Mouse (Mus musculus) left cerebral cortex, postnatal 36 days (tissue): Measurements from ENCODE around the gene Skiv2l. TPM values are rescaled to one million over a fixed set of nuclear protein-coding genes. Genes with fewer than 3 reads are reported as not detected.
A peak's percentile ranks its signal among the peaks of the same experiment; 100 is the strongest.
"Not testable (repeated sequence)": the region's sequence is repeated elsewhere in the genome, so short reads cannot be mapped to it uniquely, and the experiment has no call there.

ENCODE experiments used
- DNase-seq, 2 experiments: peaks; one replicate each; pipeline ENCODE4 v3.0.0; 2021 to 2022; ENCODE audit warnings: low spot score in 2 of 2, mixed read lengths in 1 of 2
- intact Hi-C: fragments of 180-260 bp; cut with DNase I; formaldehyde crosslinking; loops from one replicate; pipeline ENCODE4 v1.15.1; 2025
- microRNA-seq: library from miRNA; unstranded; fragments of <30 nt; microRNA quantifications from one replicate; pipeline ENCODE4 v1.2.0, GENCODE M21; 2022
- total RNA-seq, 2 experiments: library from RNA; stranded (reverse); gene quantifications; 2 replicates each; pipeline ENCODE4 v1.2.3; 2021

The Skiv2l gene
- total RNA-seq, 2 experiments from 2014 or later: 58.5 to 72.2 TPM

DNA sequence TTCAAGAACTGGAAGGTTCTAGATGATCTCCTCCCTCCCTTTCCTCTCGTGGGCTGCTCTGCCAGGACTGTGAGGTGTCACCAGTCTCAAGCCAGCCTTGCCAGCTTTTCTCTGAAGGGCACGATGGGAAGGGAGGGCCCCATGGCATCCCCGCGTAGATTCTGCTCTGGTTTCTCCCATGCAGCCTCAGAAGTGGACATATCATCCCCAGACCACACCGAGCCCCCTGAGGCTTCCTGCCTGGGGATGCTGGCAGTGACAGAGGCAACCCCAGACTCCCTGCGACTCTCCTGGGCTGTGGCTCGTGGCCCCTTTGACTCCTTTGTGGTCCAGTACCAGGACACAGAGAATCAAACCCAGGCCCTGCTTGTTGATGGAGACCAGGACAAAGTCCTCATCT, 51.9 kb downstream of the Skiv2l start:
- intact Hi-C loops, DNase-seq: not testable (repeated sequence)

- intact Hi-C loops, DNase-seq: not testable (repeated sequence)
Measured at GRCm38 (mm10) chr17:34797211-34797995, 52.6 kb downstream of the Skiv2l start.

DNA sequence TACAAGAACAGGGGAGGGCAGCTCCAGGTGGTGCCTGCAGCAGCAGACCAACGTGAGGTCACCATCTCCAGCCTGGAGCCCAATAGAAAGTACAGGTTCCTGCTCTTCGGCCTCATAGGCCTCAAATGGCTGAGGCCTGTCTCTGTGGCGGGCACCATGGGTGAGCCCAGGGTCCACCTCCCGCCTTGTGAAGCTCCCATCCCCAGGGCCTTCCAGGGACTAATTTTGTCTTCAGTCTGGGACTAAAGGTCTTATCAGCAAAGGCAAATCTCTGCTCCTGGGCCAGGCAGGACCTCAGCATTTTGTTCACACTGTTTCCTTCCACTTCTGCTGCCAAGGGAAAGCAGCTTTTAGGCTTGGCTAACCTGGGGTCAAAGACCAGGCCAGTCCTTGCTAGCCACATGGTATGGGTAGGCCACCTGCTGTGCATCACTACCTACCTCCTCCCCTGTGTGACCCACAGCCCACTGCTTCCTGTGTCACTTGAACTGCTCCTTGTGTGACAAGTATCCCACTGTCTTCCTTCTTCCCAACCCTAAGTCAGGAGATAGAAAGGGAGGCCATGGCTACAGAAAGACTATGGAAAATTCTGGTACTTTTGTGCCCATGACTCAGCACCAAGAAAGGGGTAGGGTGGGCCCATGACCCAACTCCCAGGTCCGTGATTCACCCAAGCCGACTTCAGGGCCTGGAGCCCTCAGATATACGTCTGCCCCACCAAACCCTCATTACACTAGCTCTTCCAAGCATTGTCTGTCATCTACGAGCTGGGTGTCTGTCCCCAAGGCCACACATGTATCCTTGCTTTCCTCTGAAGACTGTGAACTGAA, 53.5 kb downstream of the Skiv2l start:
- intact Hi-C loops: no loop called here
- DNase-seq: no peak

- intact Hi-C loops: no loop called here
- DNase-seq: no peak
Measured at GRCm38 (mm10) chr17:34795633-34796032, 54.4 kb downstream of the Skiv2l start.

GRCm38 (mm10) chr17:34795016-34795415, 55.0 kb downstream of the Skiv2l start:
- DNase-seq: no peak
- intact Hi-C loops: no loop called here

Small RNA genes lying within 50 kb of the gene (microRNA-seq; reads per million reads assigned to microRNA genes)
- gene Mir6970 (1.0 reads per million), gene Mir6971 (4.6 reads per million, percentile 14 among the genes with 10 or more reads in this experiment), gene Mir6972 (not detected)

Other genes with a start within 250 kb of the Skiv2l start
- gene Rnf5, start 246.5 kb downstream of the Skiv2l start, total RNA-seq: 10 to 100 TPM; 66.9 to 72.0 TPM
- gene Agpat1, start 245.9 kb downstream of the Skiv2l start, total RNA-seq: 100 to 1,000 TPM; 161 to 177 TPM
- 1 to 10 TPM; 2.7 to 3.3 TPM for gene Egfl8, start 234.2 kb downstream of the Skiv2l start, total RNA-seq
- gene Ppt2, start 221.7 kb downstream of the Skiv2l start, total RNA-seq: 10 to 100 TPM; 37.2 to 47.1 TPM
- 100 to 1,000 TPM; 148 to 168 TPM for gene Prrt1, start 220.7 kb downstream of the Skiv2l start, total RNA-seq
- gene Fkbpl, start 205.4 kb downstream of the Skiv2l start, total RNA-seq: 10 to 100 TPM; 12.3 to 14.1 TPM
- 10 to 100 TPM; 63.9 to 66.4 TPM for gene Atf6b, start 203.1 kb downstream of the Skiv2l start, total RNA-seq
- 1 to 10 TPM; 1.5 to 2.0 TPM for gene Tnxb, start 179.7 kb downstream of the Skiv2l start, total RNA-seq
- gene C4b, start 106.3 kb downstream of the Skiv2l start, total RNA-seq: 10 to 100 TPM in 1 of 2 experiments, 1 to 10 TPM in 1; 8.3 to 11.4 TPM
- not detected for gene Cyp21a1, start 45.6 kb downstream of the Skiv2l start, total RNA-seq
- gene Stk19, start 13.3 kb downstream of the Skiv2l start, total RNA-seq: 10 to 100 TPM; 50.2 to 58.6 TPM
- gene Dxo, start 13.2 kb downstream of the Skiv2l start, total RNA-seq: 10 to 100 TPM; 39.4 to 45.4 TPM
- gene Nelfe, start 181 bp upstream of the Skiv2l start, total RNA-seq: 10 to 100 TPM; 35.5 to 36.6 TPM
- gene Cfb, start 12.3 kb upstream of the Skiv2l start, total RNA-seq: under 1 TPM in 1 of 2 experiments, not detected in 1; 0.63 TPM
- 1 to 10 TPM; 6.5 to 8.6 TPM for gene Zbtb12, start 29.3 kb upstream of the Skiv2l start, total RNA-seq
- gene Gm20547, start 31.8 kb upstream of the Skiv2l start, total RNA-seq: not detected
- 1 to 10 TPM; 2.4 to 2.5 TPM for gene C2, start 48.1 kb upstream of the Skiv2l start, total RNA-seq
- 100 to 1,000 TPM; 162 to 194 TPM for gene Ehmt2, start 48.3 kb upstream of the Skiv2l start, total RNA-seq
- gene Slc44a4, start 64.3 kb upstream of the Skiv2l start, total RNA-seq: under 1 TPM; 0.23 to 0.69 TPM
- gene Neu1, start 81.0 kb upstream of the Skiv2l start, total RNA-seq: 10 to 100 TPM; 43.8 to 47.2 TPM
- gene Hspa1b, start 109.0 kb upstream of the Skiv2l start, total RNA-seq: 10 to 100 TPM; 12.9 to 23.4 TPM
- gene Gm20481, start 119.7 kb upstream of the Skiv2l start, total RNA-seq: not detected
- 10 to 100 TPM; 11.9 to 13.7 TPM for gene Hspa1a, start 121.9 kb upstream of the Skiv2l start, total RNA-seq
- gene Hspa1l, start 122.5 kb upstream of the Skiv2l start, total RNA-seq: under 1 TPM in 1 of 2 experiments, not detected in 1; 0.32 TPM
- 10 to 100 TPM; 19.4 to 19.8 TPM for gene Lsm2, start 131.7 kb upstream of the Skiv2l start, total RNA-seq
- gene Vars, start 150.8 kb upstream of the Skiv2l start, total RNA-seq: 10 to 100 TPM; 38.2 to 47.2 TPM
- gene Vwa7, start 166.4 kb upstream of the Skiv2l start, total RNA-seq: under 1 TPM; 0.48 to 0.57 TPM
- gene Sapcd1, start 177.8 kb upstream of the Skiv2l start, total RNA-seq: under 1 TPM in 1 of 2 experiments, not detected in 1; 0.79 TPM
- under 1 TPM in 1 of 2 experiments, not detected in 1; 0.66 TPM for gene Msh5, start 196.5 kb upstream of the Skiv2l start, total RNA-seq
- 1 to 10 TPM; 8.4 to 8.5 TPM for gene Clic1, start 199.8 kb upstream of the Skiv2l start, total RNA-seq
- gene Ddah2, start 208.8 kb upstream of the Skiv2l start, total RNA-seq: 10 to 100 TPM; 13.9 to 14.0 TPM
- gene Ly6g6c, start 215.2 kb upstream of the Skiv2l start, total RNA-seq: not detected
- gene Mpig6b, start 216.0 kb upstream of the Skiv2l start, total RNA-seq: not detected
- gene Ly6g6e, start 226.7 kb upstream of the Skiv2l start, total RNA-seq: 1 to 10 TPM; 3.8 to 3.9 TPM
- 1 to 10 TPM in 1 of 2 experiments, under 1 TPM in 1; 0.63 to 1.5 TPM for gene Ly6g6d, start 227.9 kb upstream of the Skiv2l start, total RNA-seq
- not detected for gene Ly6g6f, start 235.4 kb upstream of the Skiv2l start, total RNA-seq
- 100 to 1,000 TPM; 115 to 117 TPM for gene Abhd16a, start 239.1 kb upstream of the Skiv2l start, total RNA-seq